Mouse (Mus musculus) cerebellum, postnatal 25 days (tissue): ENCODE measurements at regions not wholly inside any gene's neighbourhood (a gene's known extent, or its start where the extent isn't known, plus 50 kb on each side); places are given as distances from the start of the nearest gene placed in this dataset.
"Not testable (repeated sequence)": the region's sequence is repeated elsewhere in the genome, so short reads cannot be mapped to it uniquely, and the experiment has no call there.

Experiments used
- DNase-seq, 2 experiments: peaks; one replicate each; pipeline ENCODE4 v3.0.0; 2021; ENCODE audit warnings: mixed read lengths in 2 of 2

DNA sequence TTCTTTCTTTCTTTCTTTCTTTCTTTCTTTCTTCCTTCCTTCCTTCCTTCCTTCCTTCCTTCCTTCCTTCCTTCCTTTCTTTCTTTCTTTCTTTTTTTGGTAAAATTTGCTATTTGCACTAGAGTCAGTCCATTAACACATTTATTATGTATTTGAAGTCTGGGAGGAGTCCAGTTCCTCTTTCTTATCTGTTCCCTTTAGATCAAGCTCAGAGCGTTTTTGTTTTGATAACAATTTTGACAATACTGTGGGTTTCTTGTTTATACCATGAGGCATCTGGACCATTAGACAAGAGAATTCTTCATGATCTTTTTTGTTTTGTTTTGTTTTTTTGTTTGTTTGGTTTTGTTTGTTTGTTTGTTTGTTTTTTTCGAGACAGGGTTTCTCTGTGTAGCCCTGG, 52.3 kb upstream of the Cttnbp2 start:
- not testable (repeated sequence) for DNase-seq

DNA sequence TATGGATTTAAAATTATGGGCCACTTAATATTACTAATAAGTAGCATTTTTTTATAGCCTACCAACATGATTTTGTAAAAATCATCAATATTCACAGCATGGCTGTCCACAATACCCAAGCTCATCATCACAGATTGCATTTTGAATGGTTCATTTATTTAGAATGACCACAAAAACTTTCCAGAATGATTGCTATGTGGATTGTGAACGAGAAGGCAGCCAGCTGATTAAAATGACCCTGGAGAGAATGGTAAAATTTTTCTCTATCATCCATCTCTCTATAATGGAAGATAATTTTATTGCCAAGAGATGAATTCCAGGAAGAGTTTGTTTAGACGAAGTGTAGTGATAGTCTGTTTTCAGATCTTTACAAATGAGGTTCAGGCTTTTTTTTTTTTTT, 54.6 kb upstream of the Cttnbp2 start:
- no peak for DNase-seq

DNA sequence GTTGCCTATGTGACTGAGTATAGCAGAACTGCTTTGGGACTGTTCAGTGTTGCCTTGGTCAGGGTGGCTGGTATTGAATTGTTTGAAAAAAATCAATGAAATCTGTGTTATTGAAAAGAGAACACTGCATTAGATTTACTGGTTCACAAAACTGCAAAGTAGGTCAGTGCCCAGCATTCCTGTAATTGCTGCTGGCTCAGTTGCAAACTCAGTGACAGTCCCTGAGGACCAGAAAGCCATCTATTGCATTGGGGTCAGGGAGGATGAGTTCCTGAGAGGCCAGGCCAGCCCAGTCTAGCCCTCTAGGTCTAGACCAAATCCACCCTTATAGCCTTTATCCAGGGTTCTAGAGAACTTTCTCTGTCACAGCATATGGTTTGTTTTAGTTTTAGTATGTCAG, 63.9 kb upstream of the Cttnbp2 start:
- DNase-seq = peak in 1 of 2 experiments; percentile 8

DNA sequence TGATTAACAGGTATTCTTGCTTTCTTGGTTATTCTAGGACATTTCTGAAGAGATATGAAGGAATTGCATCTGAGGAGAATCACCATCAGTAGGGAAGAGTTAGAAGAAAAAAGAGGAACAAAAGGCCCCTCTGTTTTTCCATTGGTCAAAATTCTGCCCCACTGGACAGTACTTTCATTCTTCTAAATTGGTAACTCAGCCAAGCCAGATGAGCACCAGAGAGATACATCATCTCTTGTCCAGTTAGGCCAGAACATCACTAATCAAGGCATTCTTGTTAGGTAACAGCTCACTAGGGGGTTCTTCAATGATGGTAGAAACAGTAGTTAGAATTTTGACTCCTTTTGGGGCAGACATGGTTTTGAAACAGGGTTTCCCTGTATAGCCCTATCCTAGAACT, 74.8 kb upstream of the Cttnbp2 start:
- no peak for DNase-seq

DNA sequence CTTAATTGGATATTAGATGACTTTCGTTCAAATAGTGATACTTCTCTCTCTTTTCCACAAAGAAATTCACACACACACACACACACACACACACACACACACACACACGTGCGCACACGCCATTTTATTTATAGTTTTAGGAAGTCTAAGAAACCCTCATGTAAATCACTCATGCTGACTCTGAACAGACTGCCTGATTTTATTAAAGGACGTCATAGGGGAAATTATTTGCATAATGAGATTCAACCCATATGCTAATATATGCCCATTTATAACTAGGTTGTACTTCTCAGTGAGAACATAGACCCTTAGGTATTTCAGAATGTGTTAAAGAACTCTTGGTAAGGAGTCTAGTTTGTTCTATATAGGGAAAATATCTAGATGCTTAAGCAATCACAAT, 82.0 kb upstream of the Cttnbp2 start:
- DNase-seq = no peak

DNA sequence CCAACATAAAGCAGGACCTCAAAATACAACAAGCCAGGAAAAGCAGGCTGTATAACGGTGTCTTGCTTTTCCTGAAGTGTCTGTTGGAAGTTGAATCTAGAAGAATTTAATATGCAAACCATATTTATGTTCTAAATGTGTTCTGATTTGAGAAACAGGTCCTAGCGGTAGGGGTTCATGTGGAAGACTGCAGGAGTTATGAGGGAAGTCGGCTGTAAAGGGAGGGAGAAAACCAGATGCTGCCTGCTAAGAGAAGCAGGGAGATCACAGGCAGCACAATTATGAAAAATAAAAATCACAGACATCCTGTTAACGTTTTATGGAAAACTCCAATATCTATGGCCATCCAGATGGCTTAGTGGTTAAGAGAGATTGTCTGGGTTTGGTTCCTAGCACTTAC, 85.0 kb upstream of the Cttnbp2 start:
- no peak for DNase-seq

DNA sequence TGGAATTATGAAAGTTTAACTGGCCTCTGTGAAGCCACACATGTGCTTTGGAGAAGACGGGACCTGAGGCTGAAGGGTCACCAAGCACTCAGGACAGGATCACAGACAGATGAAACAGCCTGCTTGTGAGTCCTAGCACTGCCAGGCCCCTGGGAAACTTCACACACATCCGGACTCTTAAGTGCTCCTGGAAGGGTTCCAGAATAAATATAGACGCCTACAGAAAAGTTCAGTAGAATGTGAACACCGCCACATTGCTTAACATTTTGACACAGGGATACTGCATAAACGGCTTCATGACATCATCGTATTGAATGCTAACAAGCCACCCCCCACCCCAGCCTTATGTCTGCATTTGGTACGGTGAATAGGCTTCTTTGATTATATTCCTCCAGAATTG, 87.3 kb upstream of the Cttnbp2 start:
- no peak for DNase-seq

DNA sequence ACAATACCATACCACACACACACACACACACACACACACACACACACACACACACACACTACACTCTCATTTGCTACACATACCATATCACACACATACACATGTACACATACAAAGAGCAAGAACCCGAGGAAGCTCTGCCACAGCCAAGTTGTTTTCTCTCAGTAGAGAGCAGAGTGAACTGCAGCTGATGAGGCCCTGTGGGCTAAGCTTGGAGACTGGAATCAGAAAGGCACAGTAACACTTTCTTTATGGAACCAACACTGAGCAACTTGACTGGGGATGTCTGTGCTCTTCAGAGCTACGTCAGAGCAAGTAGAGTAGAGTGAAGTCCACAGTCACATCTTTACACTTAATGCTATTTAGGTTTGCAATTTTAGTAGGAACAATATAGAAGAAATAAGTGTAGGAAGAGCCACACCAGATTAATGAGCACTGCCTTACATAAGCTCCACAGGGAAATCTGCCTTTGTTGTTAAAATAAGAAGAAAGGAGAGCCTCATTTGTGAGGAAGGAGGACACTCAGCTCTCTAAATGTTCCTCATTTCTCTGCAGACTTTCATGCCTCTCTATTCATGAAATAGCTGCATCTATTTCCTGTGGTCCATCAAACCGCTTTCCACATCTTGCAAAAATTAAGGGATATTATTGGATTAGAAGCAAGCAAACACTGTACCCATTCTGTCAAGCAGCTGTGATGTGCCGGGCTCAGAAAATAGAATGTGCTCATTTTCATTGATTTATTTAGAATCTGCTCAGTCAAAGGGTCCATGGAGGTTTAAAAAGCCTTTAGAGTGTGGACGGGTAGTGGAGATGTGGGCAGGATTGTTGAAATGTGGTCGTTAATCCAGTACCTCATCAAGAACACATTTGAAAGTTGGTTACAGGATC, 107.0 kb upstream of the Cttnbp2 start:
- no peak for DNase-seq

DNA sequence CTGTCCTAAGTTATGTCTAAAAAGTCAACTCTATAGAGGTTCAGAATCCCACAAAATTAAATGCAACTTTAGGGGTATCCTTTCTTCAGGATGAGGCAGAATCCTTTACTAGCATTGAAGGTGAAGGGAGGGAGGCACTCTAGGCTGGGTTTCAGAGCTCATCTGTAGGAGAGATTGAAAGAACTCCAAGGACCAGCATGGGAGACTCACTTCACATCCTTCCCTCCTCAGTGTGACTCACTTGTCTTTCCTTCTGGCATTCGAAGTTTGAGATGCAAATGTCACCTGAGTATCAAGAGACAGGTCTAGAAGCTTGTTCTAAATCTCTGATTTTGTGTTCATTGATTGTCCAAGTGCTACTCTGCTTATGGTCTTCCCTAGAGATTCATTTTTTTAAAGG, 113.9 kb upstream of the Cttnbp2 start:
- no peak for DNase-seq

DNA sequence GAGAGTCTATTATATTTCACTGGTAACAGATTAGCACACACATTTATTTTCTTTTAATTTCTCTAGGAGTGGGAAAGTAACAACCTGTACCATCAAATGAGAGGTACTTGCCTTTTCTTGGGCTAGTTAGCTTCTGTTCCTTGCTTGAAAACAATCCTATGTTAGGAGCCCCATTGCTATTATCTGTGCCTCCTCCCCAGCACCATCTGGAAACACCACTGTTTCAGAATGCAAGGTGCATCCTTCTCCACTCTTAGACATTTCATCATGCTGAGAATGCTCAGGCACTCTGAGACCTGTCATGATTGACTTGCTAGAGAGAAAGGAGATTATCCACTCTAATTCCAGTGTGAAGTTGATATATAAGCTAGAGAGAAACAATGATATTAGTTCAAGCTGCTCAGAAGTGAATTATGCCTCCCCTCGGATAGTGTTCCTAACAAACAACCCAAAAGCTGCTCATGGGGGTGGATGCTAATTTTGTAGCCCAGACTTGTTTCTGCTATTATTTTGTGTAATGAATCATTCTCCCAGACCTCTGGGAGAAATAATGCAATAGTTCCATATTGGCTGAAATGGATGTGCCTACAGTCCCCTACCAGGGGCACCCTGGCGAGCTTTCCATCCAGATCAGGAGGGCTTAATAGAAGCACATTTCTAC, 119.0 kb upstream of the Cttnbp2 start:
- DNase-seq = no peak

DNA sequence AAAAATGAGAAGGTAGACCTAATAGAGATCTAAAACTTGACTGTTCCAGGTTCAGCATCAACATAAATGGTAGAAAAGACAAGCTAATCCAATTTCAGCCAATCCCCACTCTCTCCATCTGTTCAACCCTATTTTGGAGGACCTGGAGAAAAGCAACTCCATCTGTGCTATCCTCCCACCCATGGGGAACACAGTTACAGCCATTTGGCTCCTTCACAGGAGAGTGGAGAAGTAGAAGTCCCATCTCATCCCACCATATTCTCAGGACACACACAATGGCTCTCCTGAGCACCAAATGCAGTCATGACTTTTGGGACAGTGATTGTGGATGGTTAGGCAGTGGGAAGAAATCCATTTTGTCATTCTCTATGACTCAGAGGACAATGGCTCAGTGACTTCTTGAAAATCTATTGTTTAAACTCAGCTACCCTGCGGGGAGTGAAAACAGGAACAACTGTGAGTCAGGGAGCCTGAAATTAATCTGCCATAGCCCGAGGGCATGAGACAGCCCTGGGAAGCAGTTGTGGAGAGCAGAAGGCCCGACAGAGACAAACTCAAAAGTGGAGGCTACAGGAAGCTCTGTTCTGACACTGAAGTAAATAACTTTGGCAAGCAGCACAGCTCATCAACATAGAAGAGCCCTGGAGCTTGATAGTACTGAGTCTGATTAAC, 125.2 kb upstream of the Cttnbp2 start:
- DNase-seq = peak; percentile 37 to 49

DNA sequence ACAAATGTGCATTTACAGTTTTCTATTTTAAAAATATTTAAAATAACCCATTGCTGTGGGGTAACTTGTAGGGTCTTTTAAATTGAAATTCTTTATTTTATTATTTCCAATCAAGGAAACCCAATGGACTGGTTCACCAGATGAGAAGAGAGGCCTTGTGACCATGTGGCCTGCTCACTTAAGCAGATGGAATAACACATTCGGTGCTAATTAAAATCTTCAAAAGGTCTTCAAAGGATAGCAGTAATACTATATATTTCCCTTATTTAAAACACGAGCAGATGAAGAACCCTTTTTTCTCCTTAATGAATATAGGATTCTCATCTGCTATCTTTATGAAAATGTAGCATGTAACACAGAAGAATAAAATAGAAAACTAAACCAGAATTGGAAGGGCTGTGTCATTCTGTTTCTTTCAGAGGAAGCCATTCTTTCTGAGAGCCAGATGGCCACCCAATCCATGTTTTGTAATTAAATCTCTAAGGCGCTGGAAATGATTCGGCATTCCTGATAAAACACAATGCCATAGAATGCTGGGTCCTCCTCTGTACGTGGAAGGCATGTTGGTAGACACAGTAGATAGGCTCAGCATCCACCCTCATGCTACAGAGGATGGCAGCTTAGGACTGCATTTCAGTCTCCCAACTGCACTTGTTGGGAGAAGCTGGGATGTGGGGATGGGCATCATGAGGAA, 134.4 kb upstream of the Cttnbp2 start:
- no peak for DNase-seq

DNA sequence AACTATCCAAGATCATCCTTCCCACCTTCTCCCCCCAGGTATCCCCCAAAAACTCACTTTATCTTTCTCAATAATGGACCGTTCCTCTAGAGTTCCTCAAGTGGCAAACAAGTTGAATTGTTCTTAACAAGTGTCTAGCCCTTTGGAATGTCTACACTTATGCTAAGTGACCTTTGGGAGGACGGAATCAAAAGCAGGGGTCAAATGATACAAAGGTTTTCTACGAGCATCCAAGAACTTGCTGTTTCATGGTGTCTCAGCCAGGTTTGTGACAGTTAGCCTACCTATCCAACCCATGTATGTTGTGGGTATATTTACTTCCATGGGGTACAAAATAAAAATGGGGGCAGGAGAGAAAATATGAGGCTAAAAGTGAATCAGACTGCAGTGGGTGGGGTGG, 136.7 kb upstream of the Cttnbp2 start:
- no peak for DNase-seq

DNA sequence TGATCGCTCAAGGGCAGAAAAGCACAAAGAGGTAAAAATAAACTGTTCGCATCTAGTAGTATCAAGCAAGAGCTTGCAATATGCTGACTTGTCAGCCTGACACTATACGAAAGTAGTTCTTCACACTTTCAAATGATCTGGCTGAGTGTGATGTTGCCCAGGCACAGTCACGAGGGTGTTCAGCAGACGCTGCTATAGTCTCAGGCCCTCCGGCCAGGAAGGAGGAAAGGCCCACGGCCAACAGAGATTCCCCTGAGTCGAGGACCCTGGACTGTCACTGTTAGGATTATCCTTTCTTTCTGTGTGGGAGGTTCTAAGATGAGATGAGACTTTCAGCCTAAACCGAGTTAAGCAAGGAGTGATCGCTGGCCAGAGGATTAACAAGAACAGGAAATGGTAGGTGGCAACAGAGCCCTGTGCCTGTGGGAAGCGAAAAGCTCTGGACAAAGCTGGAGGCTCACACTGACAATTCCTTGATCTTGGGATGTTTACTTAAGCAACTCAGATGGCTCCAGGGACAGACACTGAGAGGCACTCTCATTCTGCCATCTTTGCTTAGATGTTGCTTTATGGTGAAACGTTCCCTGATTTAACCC, 137.5 kb upstream of the Cttnbp2 start:
- DNase-seq = no peak

DNA sequence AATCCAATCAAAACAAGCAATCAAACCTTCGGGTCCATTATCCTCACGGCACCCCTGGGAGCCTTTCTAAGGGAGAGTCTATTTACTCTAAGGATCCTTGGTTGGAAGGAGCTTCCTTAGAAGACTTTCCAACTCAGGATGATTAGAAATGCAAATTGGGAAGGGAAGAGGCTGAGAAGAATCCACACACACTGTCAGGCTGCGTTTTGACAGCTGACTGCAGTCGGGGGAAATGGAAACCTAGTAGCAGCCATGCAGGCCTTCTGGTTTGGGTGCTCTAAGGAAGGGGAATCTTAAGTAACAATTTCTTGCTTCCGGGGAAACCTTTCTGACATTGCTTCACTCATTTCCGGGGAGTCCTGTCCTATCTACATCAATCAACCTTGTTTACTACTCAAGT, 139.6 kb upstream of the Cttnbp2 start:
- DNase-seq = no peak

DNA sequence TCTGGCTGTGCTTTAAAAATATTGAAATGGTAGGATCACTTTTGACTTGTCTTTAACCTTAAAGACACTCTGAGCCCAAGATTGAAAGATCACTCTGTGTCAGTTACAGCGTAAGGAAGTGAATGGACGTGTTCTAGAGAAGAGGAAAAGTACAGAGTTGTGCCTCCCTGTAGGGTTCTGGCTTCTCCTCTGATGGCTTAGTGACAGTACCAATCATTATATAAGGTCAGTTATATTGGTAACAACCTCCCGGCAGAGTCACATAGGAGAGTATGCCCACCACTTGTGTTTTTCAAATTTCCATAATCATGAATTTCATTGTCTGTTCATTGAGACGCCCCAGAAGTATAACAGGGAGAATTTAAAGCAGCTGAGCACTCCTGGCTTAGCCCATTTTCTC, 141.6 kb upstream of the Cttnbp2 start:
- DNase-seq = no peak

DNA sequence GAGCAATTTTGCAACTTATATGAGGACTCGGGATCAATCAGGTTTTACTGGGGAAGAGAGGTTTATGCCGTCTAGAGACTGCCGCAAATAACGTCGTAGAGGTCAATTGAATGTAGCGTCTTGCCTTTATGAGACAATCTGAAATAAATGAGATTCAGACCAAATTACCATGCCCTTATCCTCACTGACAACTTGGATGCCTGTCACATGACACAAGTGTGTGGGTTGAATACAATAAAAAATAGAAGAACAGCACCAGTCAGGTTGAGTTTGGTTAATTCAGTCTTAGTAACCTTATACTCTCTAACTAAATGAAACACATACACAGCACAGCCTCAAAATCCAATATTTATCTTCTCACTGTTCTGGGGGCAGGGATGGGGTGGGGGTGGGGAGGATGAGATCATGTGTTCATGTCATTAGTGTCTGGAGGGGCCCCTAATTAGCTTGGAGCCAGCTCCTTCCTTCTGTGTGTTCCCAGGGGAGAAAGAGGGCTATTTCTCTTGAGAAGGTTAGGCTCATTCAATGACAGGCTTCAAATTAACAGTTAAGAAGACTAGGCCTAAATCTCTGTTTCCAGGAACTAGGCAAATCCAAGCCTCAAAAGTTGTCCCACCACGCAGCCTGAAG, 142.2 kb upstream of the Cttnbp2 start:
- no peak for DNase-seq

DNA sequence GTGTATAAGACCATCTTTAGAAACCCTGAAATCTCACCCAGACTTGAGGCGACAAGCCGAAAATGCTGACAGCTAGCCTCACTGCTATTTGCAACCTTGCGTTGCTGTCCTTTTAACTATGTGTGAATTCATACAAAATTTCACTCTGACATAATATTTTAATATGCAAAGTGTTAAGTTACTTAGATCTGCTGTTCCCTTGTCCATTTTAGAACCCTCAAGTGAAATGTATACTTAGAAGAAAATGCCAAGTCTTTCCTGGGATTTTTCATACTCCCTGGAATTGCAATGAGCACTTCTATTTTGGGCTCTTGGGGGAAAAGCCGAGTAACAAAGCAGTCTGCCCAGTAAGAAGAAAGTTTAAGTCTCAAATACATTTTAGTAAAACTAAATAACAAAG, 150.0 kb upstream of the Cttnbp2 start:
- no peak for DNase-seq

DNA sequence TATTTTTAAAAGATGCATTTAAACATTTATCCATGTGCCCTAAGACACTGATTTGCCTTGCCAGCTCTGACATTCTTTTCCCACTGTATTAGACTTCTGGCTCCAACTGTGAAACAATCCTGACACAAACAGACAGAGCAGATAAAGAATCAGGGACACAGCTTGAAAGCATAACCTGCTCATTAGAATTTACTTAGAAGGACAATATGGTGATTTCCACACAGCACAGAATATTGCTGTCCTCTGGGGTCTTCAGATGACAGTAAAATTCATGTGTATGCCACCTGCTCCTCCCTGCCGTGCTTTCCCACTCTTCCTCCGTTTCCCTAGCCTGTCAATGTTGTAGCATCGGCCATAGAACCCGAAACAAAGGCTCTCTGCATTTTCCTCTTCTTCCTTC, 151.3 kb upstream of the Cttnbp2 start:
- DNase-seq = no peak

DNA sequence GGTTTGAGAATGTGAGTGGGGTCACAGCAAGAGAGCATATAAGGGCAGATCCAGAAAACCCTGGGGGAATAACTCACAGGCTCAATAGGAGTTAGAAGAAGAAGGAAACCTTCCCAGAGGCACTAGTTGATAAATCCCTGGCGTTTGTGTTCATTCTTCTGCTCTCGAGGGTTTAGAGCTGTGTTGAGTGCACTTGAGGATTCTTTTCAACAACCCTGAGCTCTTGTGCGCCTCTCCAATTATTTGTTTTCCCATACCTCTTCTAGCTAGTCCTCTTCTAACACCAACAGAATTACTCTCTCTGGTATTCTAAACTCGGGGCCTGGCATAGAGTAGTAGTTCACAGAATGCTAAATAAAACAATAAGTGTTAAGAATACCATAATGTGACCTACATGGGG, 151.9 kb upstream of the Cttnbp2 start:
- no peak for DNase-seq

DNA sequence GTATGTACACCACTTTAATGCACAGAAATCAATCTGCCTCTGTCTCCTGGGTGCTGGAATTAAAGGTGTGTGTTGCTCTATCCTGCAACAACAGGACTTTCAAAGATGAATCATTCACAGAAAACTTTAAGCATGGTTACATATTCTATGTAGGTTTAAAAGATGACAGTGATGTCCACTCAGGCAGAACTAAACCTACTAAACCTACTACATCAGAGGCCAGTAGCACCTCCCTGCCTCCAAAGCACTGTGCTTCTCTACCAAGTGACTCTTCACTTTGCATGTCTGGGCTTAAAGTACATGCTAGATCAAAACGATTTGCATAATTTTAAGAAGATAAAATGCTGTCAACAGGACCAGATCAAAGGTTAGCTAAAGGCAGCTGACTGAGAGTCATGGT, 156.0 kb upstream of the Cttnbp2 start:
- DNase-seq = no peak

DNA sequence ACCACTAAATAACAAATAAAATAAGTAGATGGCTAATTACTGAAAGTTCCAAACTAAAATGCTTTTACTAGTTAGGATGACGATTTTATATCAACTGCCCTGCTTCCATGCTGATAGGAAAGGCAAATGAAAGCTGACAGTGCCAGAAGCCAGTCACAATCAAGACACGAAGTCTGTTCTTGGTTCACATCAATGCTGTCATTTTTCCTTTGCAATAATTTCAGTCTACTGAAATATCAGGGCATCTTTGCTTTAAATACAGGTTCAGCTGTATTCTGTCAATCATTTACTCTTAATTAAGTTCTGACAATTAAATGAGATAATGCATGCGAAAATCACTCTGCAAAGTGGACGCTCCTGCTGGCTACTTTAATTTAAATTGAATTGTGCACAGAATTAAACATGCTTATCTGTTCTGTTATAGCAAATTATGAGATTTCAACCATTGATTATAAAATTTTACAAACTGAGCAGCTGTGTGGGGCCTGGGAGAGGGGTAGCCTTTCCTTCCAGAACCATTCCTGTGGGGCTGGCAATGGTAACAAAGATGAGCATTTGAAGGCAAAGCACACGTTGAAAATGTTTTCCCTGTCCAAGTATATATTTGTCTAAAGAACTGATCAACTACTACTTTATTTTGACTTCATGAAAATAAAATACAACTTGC, 160.1 kb upstream of the Cttnbp2 start:
- no peak for DNase-seq
